Mouse (Mus musculus): ENCODE measurements around the gene Prdm11. TPM values are rescaled to one million over a fixed set of nuclear protein-coding genes. Genes with fewer than 3 reads are reported as not detected.

The Prdm11 gene
- 3.4 and 3.5 TPM in 2 replicates for polyA plus RNA-seq (2015; fragmentation: Nextera tagmentation; extraction: Ambion mirVana)

DNA sequence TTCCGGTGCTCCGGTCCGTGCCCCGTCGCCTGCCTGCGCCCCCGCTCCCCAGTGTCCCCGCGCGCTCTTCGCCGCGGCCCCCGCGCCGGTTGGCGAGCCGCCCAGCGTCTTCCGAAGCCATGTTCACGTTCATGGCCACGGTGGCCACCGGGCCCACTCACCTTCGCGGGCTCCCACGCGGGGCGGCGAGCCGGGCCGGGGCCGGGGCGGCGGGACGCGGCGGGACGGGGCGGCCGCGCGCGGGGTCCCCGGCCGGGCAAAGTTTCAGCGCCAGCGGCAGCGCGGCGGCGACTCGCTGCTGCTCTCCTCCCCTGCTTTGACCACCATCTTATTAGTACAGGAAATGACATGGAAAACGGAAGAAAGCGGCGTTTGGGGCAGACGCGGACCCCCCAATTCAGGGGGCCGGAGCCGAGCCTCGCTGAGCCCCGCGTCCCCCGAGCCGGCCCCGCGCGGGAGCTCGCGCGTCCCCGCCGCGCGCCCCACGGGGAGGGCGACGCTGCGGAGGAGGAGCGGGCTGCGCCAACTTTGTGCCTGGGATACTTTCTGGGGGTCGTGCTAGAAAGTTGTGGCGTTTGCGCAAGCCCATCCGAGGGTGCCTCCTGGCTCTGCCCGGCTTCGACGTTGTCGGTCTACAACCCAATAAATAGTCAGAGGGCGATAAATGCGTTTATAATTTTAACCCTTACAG, at the start of gene Prdm11:
TSS of gene Prdm11 (minus strand) at position 350 of the 691 bp plus-strand sequence.

Other genes with a start within 250 kb of the Prdm11 start
- 0.21 and 0.32 TPM in 2 replicates for gene Syt13, start 131.1 kb downstream of the Prdm11 start, polyA plus RNA-seq (2015; fragmentation: Nextera tagmentation; extraction: Ambion mirVana)
- 7.5 and 9.3 TPM in 2 replicates for gene Trp53i11, start 141.4 kb upstream of the Prdm11 start, polyA plus RNA-seq (2015; fragmentation: Nextera tagmentation; extraction: Ambion mirVana)

Measured in spleen, postnatal 0 days (tissue).